Mouse (Mus musculus): Measurements from ENCODE around the gene Skil.

Gene Skil

DNA sequence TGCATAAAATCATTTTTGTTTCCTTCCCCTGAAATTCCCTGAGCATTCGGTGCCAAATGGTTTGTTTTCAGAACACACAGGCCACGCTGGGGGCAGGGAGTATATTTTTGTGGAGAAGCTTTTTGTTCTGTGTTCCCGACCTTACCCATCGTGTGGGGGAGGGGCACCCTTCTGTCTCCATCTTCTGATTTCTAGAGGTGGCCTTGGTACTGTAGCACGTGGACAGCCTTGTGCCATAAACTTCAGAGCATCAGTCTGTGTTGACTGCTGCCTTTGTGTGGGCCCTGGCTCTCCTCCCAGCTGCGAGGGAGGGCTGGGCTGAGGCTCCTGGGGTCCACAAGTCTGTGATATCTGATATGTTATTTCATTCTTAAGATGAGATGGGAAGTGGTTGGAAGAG, 57.2 kb downstream of the Skil start:
- in situ Hi-C loops (cut with MboI; ENCODE audit: low pct_unique_long_range_greater_than_20kb in 1 of 2, low sequenced_read_pairs in 2 of 2, unreplicated experiment in 1 of 2), result no loop called here

- in situ Hi-C loops (cut with MboI; ENCODE audit: low pct_unique_long_range_greater_than_20kb in 1 of 2, low sequenced_read_pairs in 2 of 2, unreplicated experiment in 1 of 2), result no loop called here
Measured at GRCm38 (mm10) chr3:31156126-31156525, 61.3 kb downstream of the Skil start.

- in situ Hi-C loops (cut with MboI; ENCODE audit: low pct_unique_long_range_greater_than_20kb in 1 of 2, low sequenced_read_pairs in 2 of 2, unreplicated experiment in 1 of 2), result no loop called here
Measured at GRCm38 (mm10) chr3:31157776-31158175, 62.9 kb downstream of the Skil start.

- in situ Hi-C loops (cut with MboI; ENCODE audit: low pct_unique_long_range_greater_than_20kb in 1 of 2, low sequenced_read_pairs in 2 of 2, unreplicated experiment in 1 of 2), result loop anchor here in 1 of 2 experiments (10.0 kb wide), 1 partner anchor 435 kb away; no protein-coding TSS in a partner anchor
Measured at GRCm38 (mm10) chr3:31160046-31160445, 65.2 kb downstream of the Skil start.

DNA sequence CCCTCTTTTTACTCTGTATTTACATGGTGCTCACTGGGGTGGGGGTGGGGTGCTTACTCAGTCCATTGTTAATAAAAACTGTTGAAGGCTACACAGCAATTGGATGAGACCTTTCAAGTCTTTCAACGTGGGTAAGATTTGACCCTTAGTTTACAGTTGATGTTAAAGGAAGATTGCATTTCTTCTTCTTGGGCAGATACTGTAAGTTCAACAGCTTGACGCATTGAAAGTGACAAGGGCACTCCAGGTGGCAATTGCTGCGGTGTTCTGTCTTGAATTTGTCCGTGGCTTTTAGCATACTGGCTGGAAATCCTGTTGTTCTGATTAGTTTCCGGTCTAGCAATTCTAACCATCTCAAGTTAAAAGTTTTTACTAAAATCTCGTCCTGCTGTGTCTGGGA, 66.5 kb downstream of the Skil start:
- in situ Hi-C loops (cut with MboI; ENCODE audit: low pct_unique_long_range_greater_than_20kb in 1 of 2, low sequenced_read_pairs in 2 of 2, unreplicated experiment in 1 of 2), result loop anchor here in 1 of 2 experiments (10.0 kb wide), 1 partner anchor 433 kb away; no protein-coding TSS in a partner anchor

DNA sequence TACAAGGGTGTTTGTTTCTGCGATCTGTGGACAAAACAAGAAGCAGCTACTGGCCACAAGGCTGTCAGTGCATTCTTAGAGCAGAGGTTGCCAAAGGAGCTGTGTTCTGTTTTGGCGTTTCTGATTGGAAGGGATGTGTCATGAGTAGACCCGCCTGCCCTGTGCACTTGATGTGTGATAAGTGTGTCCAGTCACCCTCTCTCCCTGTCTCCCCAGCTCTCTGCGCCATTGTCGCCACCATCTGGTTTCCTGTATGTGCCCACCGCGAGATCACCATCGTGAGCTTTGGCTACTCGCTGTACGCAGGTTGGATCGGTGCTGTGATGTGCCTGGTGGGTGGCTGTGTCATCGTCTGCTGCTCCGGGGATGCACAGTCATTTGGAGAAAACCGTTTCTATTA, 68.0 kb downstream of the Skil start:
- in situ Hi-C loops (cut with MboI; ENCODE audit: low pct_unique_long_range_greater_than_20kb in 1 of 2, low sequenced_read_pairs in 2 of 2, unreplicated experiment in 1 of 2), result loop anchor here in 1 of 2 experiments (10.0 kb wide), 1 partner anchor 432 kb away; no protein-coding TSS in a partner anchor

DNA sequence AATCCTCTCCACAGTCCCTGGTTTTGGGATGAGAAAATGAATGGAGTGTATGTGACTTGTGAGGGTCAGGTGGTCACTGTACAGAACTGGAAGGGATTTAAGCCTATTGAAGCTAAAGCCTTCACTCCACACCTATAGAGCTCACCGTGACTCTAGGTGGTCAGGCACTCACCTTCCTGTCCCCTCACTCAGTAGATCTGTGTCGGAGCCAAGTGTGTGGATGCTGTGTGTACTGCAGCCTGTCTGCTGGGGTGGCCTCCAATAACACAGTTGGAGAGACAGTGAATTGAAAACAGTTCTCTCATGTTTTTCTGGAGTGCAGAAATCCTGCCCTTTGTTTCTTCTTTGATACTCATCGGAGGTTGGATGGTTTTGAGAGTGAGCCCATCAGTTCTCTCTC, 70.9 kb downstream of the Skil start:
- in situ Hi-C loops (cut with MboI; ENCODE audit: low pct_unique_long_range_greater_than_20kb in 1 of 2, low sequenced_read_pairs in 2 of 2, unreplicated experiment in 1 of 2), result loop anchor here in 1 of 2 experiments (10.0 kb wide), 1 partner anchor 429 kb away; no protein-coding TSS in a partner anchor

DNA sequence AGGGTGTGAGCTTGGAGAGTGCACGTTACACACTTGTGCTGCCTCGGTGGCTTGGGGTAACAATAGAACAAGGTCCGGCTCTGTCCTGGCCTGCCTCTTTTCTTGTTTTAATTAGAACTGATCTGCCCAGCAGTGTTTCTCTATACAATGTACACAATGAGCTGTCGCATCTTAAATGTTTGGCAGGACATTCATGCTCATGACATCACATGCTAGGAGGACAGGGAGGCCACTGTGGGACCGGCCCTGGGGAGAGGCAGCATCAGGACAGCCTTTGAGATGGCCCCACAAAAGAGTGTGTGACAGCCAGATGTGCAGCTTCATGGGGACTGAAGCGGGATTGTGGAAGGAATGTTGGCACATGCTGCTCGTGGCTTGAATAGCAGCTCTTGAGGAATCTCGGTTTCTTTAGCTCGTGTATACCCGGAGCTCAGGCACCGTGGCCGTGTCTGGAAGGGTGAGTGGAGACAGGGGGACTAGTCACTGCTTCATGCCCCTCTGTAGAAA, 71.6 kb downstream of the Skil start:
- in situ Hi-C loops (cut with MboI; ENCODE audit: low pct_unique_long_range_greater_than_20kb in 1 of 2, low sequenced_read_pairs in 2 of 2, unreplicated experiment in 1 of 2), result loop anchor here in 1 of 2 experiments (10.0 kb wide), 1 partner anchor 428 kb away; no protein-coding TSS in a partner anchor
